Mouse (Mus musculus): ENCODE data around the gene Rnf17.

GRCm38 (mm10) chr14:56553331-56553730 is 150.9 kb downstream of the Rnf17 start:
- no peak for TF ChIP-seq CTCF (IDR thresholded peaks at IDR 0.05; ENCODE audit: borderline replicate concordance, extremely low read depth, insufficient read depth, insufficient read length)
- TF ChIP-seq POLR2A (IDR thresholded peaks at IDR 0.05; ENCODE audit: borderline replicate concordance, extremely low read depth, insufficient read depth, insufficient read length, poor library complexity, severe bottlenecking) = no peak

Data from brain, embryonic 14.5 days (tissue).